Mouse (Mus musculus) midbrain, embryonic 10.5 days (tissue): ENCODE measurements at regions not wholly inside any gene's neighbourhood (a gene's known extent, or its start where the extent isn't known, plus 50 kb on each side); places are given as distances from the start of the nearest gene placed in this dataset.
A peak's percentile ranks its signal among the peaks of the same experiment; 100 is the strongest.
"Not testable (repeated sequence)": the region's sequence is repeated elsewhere in the genome, so short reads cannot be mapped to it uniquely, and the experiment has no call there.

Source experiments
- DNase-seq: peaks from one replicate; pipeline ENCODE4 v3.0.0-alpha.2; 2017; ENCODE audit warnings: low spot score
- H3K27ac ChIP-seq: fragments of 300-500 bp; sonication (generic); replicated peaks from 2 replicates; pipeline ENCODE4 v1.5.1; 2016; ENCODE audit warnings: mild to moderate bottlenecking
- H3K27me3 ChIP-seq: fragments of 300-500 bp; sonication (generic); 2 replicates; pipeline ENCODE4 v1.6.1; 2016; ENCODE audit warnings: low read depth, mild to moderate bottlenecking; ENCODE audit not compliant: poor library complexity, severe bottlenecking
- H3K36me3 ChIP-seq: fragments of 300-500 bp; sonication (generic); 2 replicates; pipeline ENCODE4 v1.6.1; 2016; ENCODE audit warnings: mild to moderate bottlenecking, moderate library complexity
- H3K4me1 ChIP-seq: fragments of 300-500 bp; sonication (generic); 2 replicates; pipeline ENCODE4 v1.6.1; 2016
- H3K4me3 ChIP-seq: fragments of 300-500 bp; sonication (generic); 2 replicates; pipeline ENCODE4 v1.5.1; 2016; ENCODE audit warnings: mild to moderate bottlenecking, moderate library complexity
- H3K9me3 ChIP-seq: fragments of 300-500 bp; sonication (generic); replicated peaks from 2 replicates; pipeline ENCODE4 v1.6.1; 2016; ENCODE audit warnings: mild to moderate bottlenecking
- WGBS: fragments of 180-500 bp; shearing (Covaris S2); methylation state at CpG from one replicate; pipeline ENCODE4 v1.1.7; 2016; 5-methylcytosine and 5-hydroxymethylcytosine counted together

GRCm38 (mm10) chr2:63580489-63581139, 396.5 kb upstream of the Kcnh7 start:
- 76% methylated on average over 4 of the region's 4 CpGs for WGBS
- no peak overlapping the region for H3K4me3 ChIP-seq
- no peak for DNase-seq

GRCm38 (mm10) chr2:63575172-63575571, 391.1 kb upstream of the Kcnh7 start:
- Histone ChIP-seq H3K4me1 (peaks cover 28% of the 10 kb centered on the region), H3K27me3 (no peaks in the 10 kb centered on the region), H3K9me3 (no peaks in the 10 kb centered on the region), H3K27ac (no peak overlapping the region), H3K4me3 (no peak overlapping the region), H3K36me3 (no peaks in the 10 kb centered on the region)
- no peak for DNase-seq
- 44% methylated on average over 5 of the region's 5 CpGs for WGBS

More at GRCm38 (mm10) chr2:63580489-63581139, 396.5 kb upstream of the Kcnh7 start:
- H3K9me3 ChIP-seq: no peaks in the 10 kb centered on the region
- no peaks in the 10 kb centered on the region for H3K36me3 ChIP-seq
- peaks cover 3% of the 10 kb centered on the region for H3K4me1 ChIP-seq
- no peak overlapping the region for H3K27ac ChIP-seq
- no peaks in the 10 kb centered on the region for H3K27me3 ChIP-seq

GRCm38 (mm10) chr2:63574008-63574703, 390.1 kb upstream of the Kcnh7 start:
- Histone ChIP-seq H3K27me3 (no peaks in the 10 kb centered on the region), H3K4me1 (peaks cover 28% of the 10 kb centered on the region), H3K4me3 (no peak overlapping the region), H3K27ac (no peak overlapping the region), H3K9me3 (no peaks in the 10 kb centered on the region; the same call in 1 of the 2 replicates), H3K36me3 (no peaks in the 10 kb centered on the region)
- no peak for DNase-seq
- WGBS: 22% methylated on average over 4 of the region's 4 CpGs

GRCm38 (mm10) chr2:63573015-63573807, 389.1 kb upstream of the Kcnh7 start:
- Histone ChIP-seq H3K9me3 (no peaks in the 10 kb centered on the region; the same call in 1 of the 2 replicates), H3K27ac (no peak overlapping the region), H3K27me3 (no peaks in the 10 kb centered on the region), H3K36me3 (no peaks in the 10 kb centered on the region), H3K4me3 (no peak overlapping the region), H3K4me1 (peaks cover 28% of the 10 kb centered on the region)
- WGBS: 24% methylated on average over 9 of the region's 9 CpGs
- no peak for DNase-seq

GRCm38 (mm10) chr2:63556858-63557419, 372.9 kb upstream of the Kcnh7 start:
- no peak overlapping the region for H3K27ac ChIP-seq
- no peak overlapping the region for H3K4me3 ChIP-seq
- H3K4me1 ChIP-seq: no peaks in the 10 kb centered on the region
- no peaks in the 10 kb centered on the region for H3K36me3 ChIP-seq
- DNase-seq: no peak
- H3K27me3 ChIP-seq: no peaks in the 10 kb centered on the region
- WGBS: 90% methylated on average over 3 of the region's 3 CpGs
- no peaks in the 10 kb centered on the region for H3K9me3 ChIP-seq

GRCm38 (mm10) chr2:63541836-63542235, 357.7 kb upstream of the Kcnh7 start:
- not testable (repeated sequence) for H3K9me3 ChIP-seq, H3K27ac ChIP-seq, H3K4me3 ChIP-seq, DNase-seq, H3K4me1 ChIP-seq, H3K27me3 ChIP-seq, H3K36me3 ChIP-seq

DNA sequence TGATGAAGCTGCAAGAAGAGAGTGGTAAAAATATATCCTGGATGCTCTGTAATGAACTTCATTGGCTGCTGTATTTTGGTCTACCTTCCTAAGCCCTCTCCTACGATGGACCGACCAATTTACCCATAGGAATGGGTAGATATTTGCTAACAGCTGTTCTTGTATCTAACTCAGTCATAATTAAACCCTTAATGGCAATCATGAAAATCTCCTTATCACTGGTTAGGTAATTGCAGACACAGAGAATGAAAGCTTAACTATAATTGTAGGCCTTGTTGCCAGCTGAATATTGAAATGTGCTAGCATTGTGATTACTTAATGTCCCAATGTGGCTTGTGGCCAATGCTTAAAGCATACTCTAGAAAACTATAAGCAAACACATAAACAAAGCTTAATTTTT, 334.4 kb upstream of the Kcnh7 start:
- WGBS: 99% methylated on average over 2 of the region's 2 CpGs
- no peak overlapping the region for H3K27ac ChIP-seq
- H3K36me3 ChIP-seq: no peaks in the 10 kb centered on the region
- H3K4me1 ChIP-seq: no peaks in the 10 kb centered on the region
- H3K27me3 ChIP-seq: no peaks in the 10 kb centered on the region
- no peak overlapping the region for H3K4me3 ChIP-seq
- DNase-seq: no peak
- H3K9me3 ChIP-seq: no peaks in the 10 kb centered on the region

GRCm38 (mm10) chr2:63513554-63514226, 329.6 kb upstream of the Kcnh7 start:
- Histone ChIP-seq H3K27me3 (no peaks in the 10 kb centered on the region), H3K9me3 (no peaks in the 10 kb centered on the region), H3K27ac (no peak overlapping the region), H3K36me3 (no peaks in the 10 kb centered on the region), H3K4me1 (no peaks in the 10 kb centered on the region), H3K4me3 (no peak overlapping the region)
- DNase-seq: no peak
- WGBS: 80% methylated on average over 1 of the region's 1 CpGs

DNA sequence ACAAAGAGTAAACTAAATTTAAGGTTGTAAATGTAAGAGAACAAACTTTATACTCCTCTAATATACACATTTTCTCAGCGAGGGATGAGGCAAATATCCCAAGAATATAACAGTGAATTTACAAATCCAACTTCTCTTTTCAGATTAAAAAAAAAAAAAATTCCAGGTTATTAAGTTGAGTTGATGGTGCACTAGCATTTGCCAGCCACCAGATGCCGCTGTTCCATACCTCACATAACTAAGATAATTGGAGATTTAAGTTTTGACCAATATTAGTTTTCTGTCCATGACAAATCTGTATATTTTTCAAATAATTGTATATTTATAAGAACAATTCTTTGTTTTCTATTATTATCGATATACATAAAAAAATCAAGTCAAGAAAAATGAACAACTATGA, 319.9 kb upstream of the Kcnh7 start:
- DNase-seq: no peak
- Histone ChIP-seq H3K27ac (no peak overlapping the region), H3K4me3 (no peak overlapping the region), H3K4me1 (no peaks in the 10 kb centered on the region), H3K9me3 (no peaks in the 10 kb centered on the region), H3K27me3 (no peaks in the 10 kb centered on the region), H3K36me3 (no peaks in the 10 kb centered on the region)
- 10% methylated on average over 3 of the region's 3 CpGs for WGBS

DNA sequence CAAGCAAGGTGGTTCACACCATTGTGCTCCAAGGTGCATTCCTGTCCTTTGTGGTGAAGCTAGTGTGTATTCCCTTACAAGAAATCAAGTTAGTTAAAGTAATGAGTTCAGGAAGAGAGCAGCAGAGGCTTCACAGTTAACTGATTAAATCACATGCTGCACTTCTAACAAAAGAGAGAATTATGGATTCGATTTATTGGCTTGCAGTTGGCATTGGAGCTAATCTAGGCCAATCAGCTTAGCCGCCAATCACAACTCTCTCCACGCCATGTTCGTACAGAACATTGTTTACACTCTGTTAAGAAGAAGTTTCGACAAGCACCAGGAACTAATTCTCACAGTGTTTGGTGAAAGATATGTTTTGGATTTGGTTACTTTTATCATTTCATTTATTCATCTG, 292.3 kb upstream of the Kcnh7 start:
- H3K9me3 ChIP-seq: no peaks in the 10 kb centered on the region
- no peaks in the 10 kb centered on the region for H3K36me3 ChIP-seq
- H3K4me1 ChIP-seq: no peaks in the 10 kb centered on the region

GRCm38 (mm10) chr2:63475255-63475654, 291.2 kb upstream of the Kcnh7 start:
- H3K36me3 ChIP-seq: no peaks in the 10 kb centered on the region
- H3K9me3 ChIP-seq: no peaks in the 10 kb centered on the region
- no peak for DNase-seq

More for the DNA sequence above, 292.3 kb upstream of the Kcnh7 start:
- H3K27ac ChIP-seq: no peak overlapping the region
- no peaks in the 10 kb centered on the region for H3K27me3 ChIP-seq
- no peak overlapping the region for H3K4me3 ChIP-seq
- DNase-seq: no peak
- 80% methylated on average over 5 of the region's 5 CpGs for WGBS

DNA sequence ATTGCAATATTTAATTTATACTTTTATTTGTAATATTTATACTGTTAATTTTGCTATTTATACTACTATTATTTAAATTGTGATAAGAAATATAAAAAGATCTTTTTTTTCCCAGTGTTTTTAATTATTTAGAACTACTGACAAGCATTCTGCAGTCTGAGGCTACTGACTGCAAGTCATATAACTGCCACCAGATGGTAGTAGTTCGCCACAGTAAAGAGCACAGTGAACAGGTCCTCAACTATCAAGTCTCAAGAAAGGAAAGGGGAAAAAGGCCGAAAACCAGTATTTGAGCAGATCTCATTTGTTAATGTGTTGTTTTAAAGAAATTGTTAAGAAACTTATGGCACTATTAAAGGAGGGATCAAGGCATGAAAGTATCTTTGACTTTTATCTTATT, 289.6 kb upstream of the Kcnh7 start:
- no peaks in the 10 kb centered on the region for H3K27me3 ChIP-seq
- WGBS: 32% methylated on average over 2 of the region's 2 CpGs
- no peaks in the 10 kb centered on the region for H3K36me3 ChIP-seq
- no peak overlapping the region for H3K27ac ChIP-seq
- DNase-seq: peak; percentile 29
- no peak overlapping the region for H3K4me3 ChIP-seq
- no peaks in the 10 kb centered on the region for H3K9me3 ChIP-seq
- peaks cover 4% of the 10 kb centered on the region; the same call in 1 of the 2 replicates for H3K4me1 ChIP-seq

More at GRCm38 (mm10) chr2:63475255-63475654, 291.2 kb upstream of the Kcnh7 start:
- Histone ChIP-seq H3K4me3 (no peak overlapping the region), H3K4me1 (no peaks in the 10 kb centered on the region), H3K27me3 (no peaks in the 10 kb centered on the region), H3K27ac (no peak overlapping the region)
